Mouse (Mus musculus) cortical plate, adult 2 months (tissue): ENCODE data around the gene Pcsk2.
A peak's percentile ranks its signal among the peaks of the same experiment; 100 is the strongest.

Experiments used
- CTCF ChIP-seq: fragments of 200-500 bp; IDR thresholded peaks from 2 replicates; pipeline ENCODE4 v1.5.1; 2011; ENCODE audit warnings: mild to moderate bottlenecking, control low read depth, low read length; ENCODE audit not compliant: insufficient read depth; ENCODE audit errors: extremely low read depth
- POLR2A ChIP-seq: fragments of 200-500 bp; IDR thresholded peaks from 2 replicates; pipeline ENCODE4 v1.6.1; 2011; ENCODE audit warnings: mild to moderate bottlenecking, low read length, control low read depth; ENCODE audit not compliant: insufficient read depth; ENCODE audit errors: extremely low read depth

DNA sequence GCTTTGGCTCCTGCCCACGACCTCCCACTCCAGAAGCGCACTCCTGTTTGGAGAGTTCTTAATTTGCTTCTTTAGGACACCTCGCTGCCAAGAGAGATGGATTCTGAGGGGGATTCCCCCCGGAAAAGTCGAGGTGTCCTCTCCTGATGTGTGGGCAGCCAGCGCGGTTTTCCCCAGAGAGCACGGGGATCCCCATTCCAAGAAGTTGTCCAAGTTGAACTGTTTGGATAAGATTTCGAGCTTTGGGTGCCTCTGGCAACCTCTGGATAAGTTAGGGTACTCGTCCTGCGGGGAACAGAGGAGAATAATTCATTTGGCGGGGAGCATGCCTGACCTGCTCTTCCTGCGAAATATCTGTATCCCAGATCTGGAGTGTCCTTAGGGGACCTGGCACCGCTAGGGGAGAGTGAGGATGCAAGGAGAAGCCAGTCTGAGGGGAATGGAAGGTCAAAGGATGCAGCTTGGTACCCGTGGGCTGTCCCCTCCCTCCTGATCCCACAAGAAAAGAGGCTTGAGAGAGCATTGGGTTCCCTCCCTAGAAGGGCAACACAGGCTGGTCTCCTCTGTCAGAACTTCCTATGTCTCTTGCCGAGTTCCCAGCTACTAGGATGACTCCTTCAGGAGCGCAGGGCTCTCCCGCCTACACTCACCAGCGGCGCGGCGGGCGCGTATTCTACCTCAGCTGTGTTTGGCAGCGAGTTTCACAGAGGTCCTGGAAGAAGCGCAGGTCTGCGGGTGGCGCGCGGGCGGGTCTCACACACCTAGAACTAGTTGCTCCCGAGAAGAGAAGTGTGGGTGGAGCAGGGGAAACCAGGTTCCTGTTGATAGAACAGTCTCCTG lies 1.5 kb downstream of the Pcsk2 start:
- TF ChIP-seq POLR2A (peak; percentile 20; the same call in 1 of the 2 replicates), CTCF (no peak)
